Mouse (Mus musculus) olfactory bulb, adult 2 months (tissue): ENCODE results near the gene Chl1. TPM values are rescaled to one million over a fixed set of nuclear protein-coding genes. Genes with fewer than 3 reads are reported as not detected.

Source experiments
- H3K27ac ChIP-seq: fragments of 200-500 bp; 2 replicates; pipeline ENCODE4 v1.5.1; 2012; ENCODE audit warnings: low read depth, low read length; ENCODE audit not compliant: insufficient read depth
- H3K4me1 ChIP-seq: fragments of 200-500 bp; 2 replicates; pipeline ENCODE4 v1.6.1; 2012; ENCODE audit warnings: low read length; ENCODE audit not compliant: control insufficient read depth, insufficient read depth
- H3K4me3 ChIP-seq: fragments of 200-500 bp; 2 replicates; pipeline ENCODE4 v1.5.1; 2012; ENCODE audit warnings: mild to moderate bottlenecking, low read depth, low read length, moderate library complexity; ENCODE audit not compliant: insufficient read depth
- CTCF ChIP-seq: fragments of 200-500 bp; IDR thresholded peaks from 2 replicates; pipeline ENCODE4 v1.5.1; 2012; ENCODE audit warnings: low read depth, mild to moderate bottlenecking, low read length, moderate library complexity; ENCODE audit not compliant: insufficient read depth
- POLR2A ChIP-seq: fragments of 200-500 bp; IDR thresholded peaks from 2 replicates; pipeline ENCODE4 v1.6.1; 2012; ENCODE audit warnings: mild to moderate bottlenecking, low read depth, low read length, moderate library complexity; ENCODE audit not compliant: insufficient read depth
- WGBS: fragments of 180-500 bp; shearing (Covaris S2); methylation state at CpG from one replicate; pipeline ENCODE4 v1.1.7; 2018; 5-methylcytosine and 5-hydroxymethylcytosine counted together
- polyA plus RNA-seq: library from polyadenylated mRNA; stranded (reverse); fragments of >200 nt; gene quantifications from 2 replicates; pipeline ENCODE4 v1.2.4, GENCODE M21; 2012; ENCODE audit warnings: low replicate concordance; ENCODE audit not compliant: missing spikeins, insufficient read depth, insufficient read length

The Chl1 gene
- polyA plus RNA-seq, 1 experiment: not detected

DNA sequence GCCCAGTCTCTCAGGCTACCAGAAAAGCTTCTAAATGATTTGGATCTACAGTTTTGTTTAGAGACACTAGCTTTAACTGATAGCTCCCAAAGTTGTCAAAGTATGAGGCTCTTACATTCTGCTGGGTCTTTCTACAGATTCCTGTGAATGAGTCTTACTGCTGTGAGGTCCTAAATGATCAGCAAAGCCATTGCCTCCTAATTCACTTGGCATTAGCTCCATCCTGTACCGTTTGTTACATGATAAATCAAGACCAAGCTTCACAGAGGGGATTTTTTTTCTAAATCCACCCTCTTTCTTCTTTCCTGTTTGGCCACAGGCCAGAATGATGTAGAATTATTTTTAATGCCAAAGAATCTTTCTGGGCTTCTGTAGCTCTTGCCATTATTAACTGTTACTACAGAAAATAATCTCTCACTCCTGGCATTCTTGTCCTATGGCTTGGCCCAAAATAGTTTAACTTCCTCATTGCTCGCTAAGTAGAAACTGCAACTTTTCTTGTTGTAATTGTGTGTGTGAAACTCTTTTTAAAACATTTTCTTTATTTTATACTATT is 280.8 kb downstream of the Chl1 start:
- 50% methylated on average over 2 of the region's 2 CpGs for WGBS
- Histone ChIP-seq H3K4me3 (no peak overlapping the region), H3K4me1 (no peaks in the 10 kb centered on the region), H3K27ac (no peak overlapping the region)
- TF ChIP-seq CTCF: no peak
- no peak for TF ChIP-seq POLR2A

DNA sequence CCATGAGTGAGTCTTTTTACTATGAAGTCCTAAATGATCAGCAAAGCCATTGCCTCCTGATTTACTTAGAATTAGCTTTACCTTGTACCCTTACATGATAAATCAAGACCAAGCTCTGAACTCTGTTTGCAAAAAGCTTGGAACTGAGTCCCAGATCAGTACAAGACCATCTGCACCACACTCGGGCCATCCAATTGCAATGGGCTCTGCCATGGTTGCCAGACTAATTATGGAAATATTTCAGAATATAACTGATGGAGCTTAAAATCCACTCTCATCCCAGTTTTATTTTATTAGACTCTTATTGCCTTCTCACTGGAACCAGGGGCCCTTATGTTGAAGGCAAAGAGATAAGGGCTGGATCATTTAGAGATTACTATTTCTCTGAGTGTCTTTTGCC is 284.9 kb downstream of the Chl1 start:
- WGBS: 92% methylated on average over 1 of the region's 1 CpGs
- Histone ChIP-seq H3K27ac (no peak overlapping the region), H3K4me3 (no peak overlapping the region), H3K4me1 (no peaks in the 10 kb centered on the region)
- TF ChIP-seq POLR2A: no peak
- TF ChIP-seq CTCF: no peak
